Mouse (Mus musculus) adrenal gland, postnatal 14 days (tissue): Measurements from ENCODE around the gene Tmem222. TPM values are rescaled to one million over a fixed set of nuclear protein-coding genes. Genes with fewer than 3 reads are reported as not detected.

Source experiments
- total RNA-seq: library from RNA; stranded (reverse); gene quantifications from 2 replicates; pipeline ENCODE4 v1.2.3, GENCODE M21; 2021

Tmem222 gene
- total RNA-seq, 1 experiment from 2014 or later, result 48.7 TPM

Other genes with a start within 250 kb of the Tmem222 start
- 117 and 150 TPM in 2 replicates for gene Wasf2, start 147.3 kb downstream of the Tmem222 start, total RNA-seq
- 2.4 and 5.0 TPM in 2 replicates for gene Cd164l2, start 65.7 kb downstream of the Tmem222 start, total RNA-seq
- gene Gpr3, start 65.3 kb downstream of the Tmem222 start, total RNA-seq, result 0.19 TPM in 2 replicates
- gene Map3k6, start 37.0 kb downstream of the Tmem222 start, total RNA-seq, result 35.3 and 61.4 TPM in 2 replicates
- 5.3 and 6.2 TPM in 2 replicates for gene Sytl1, start 14.7 kb downstream of the Tmem222 start, total RNA-seq
- gene Wdtc1, start 75.7 kb upstream of the Tmem222 start, total RNA-seq, result 53.3 and 55.1 TPM in 2 replicates
- gene Slc9a1, start 91.9 kb upstream of the Tmem222 start, total RNA-seq, result 46.4 and 49.9 TPM in 2 replicates
- 0.67 and 2.0 TPM in 2 replicates for gene Tent5b, start 202.3 kb upstream of the Tmem222 start, total RNA-seq
- gene Trnp1, start 220.8 kb upstream of the Tmem222 start, total RNA-seq, result 4.0 and 8.6 TPM in 2 replicates
- 1.8 and 2.0 TPM in 2 replicates for gene Kdf1, start 241.2 kb upstream of the Tmem222 start, total RNA-seq